Mouse (Mus musculus): ENCODE results near the gene Arfgap1.
A peak's percentile ranks its signal among the peaks of the same experiment; 100 is the strongest.

The Arfgap1 gene

GRCm38 (mm10) chr2:180986449-180986848 is 19.4 kb downstream of the Arfgap1 start, which contains the start of gene Col20a1:
Gene Col20a1 (plus strand): TSS chr2:180986535.
- DNase-seq: no peak

GRCm38 (mm10) chr2:180987001-180987400 is 20.0 kb downstream of the Arfgap1 start:
- DNase-seq: no peak

GRCm38 (mm10) chr2:180987432-180988030 is 20.5 kb downstream of the Arfgap1 start:
- no peak for DNase-seq

GRCm38 (mm10) chr2:180988347-180988913 is 21.4 kb downstream of the Arfgap1 start:
- DNase-seq: no peak

GRCm38 (mm10) chr2:180988948-180989347 is 21.9 kb downstream of the Arfgap1 start:
- DNase-seq: no peak

- no peak for DNase-seq
These were observed 23.3 kb downstream of the Arfgap1 start for GRCm38 (mm10) chr2:180990347-180990746.

GRCm38 (mm10) chr2:180994360-180994759 is 27.3 kb downstream of the Arfgap1 start:
- DNase-seq: no peak

- DNase-seq: no peak
These were observed 28.4 kb downstream of the Arfgap1 start for GRCm38 (mm10) chr2:180995457-180995856.

- peak; percentile 14 to 17 for DNase-seq
These were observed 29.4 kb downstream of the Arfgap1 start for GRCm38 (mm10) chr2:180996436-180996835.

GRCm38 (mm10) chr2:180996905-180997304 is 29.9 kb downstream of the Arfgap1 start:
- no peak for DNase-seq

GRCm38 (mm10) chr2:181007054-181007453 is 40.0 kb downstream of the Arfgap1 start:
- no peak for DNase-seq

- DNase-seq: no peak
These were observed 41.3 kb downstream of the Arfgap1 start for GRCm38 (mm10) chr2:181008339-181008738.

- DNase-seq: no peak
These were observed 64.4 kb downstream of the Arfgap1 start for GRCm38 (mm10) chr2:181031406-181031934.
